Mouse (Mus musculus): ENCODE data around the gene Phactr3. TPM values are rescaled to one million over a fixed set of nuclear protein-coding genes. Genes with fewer than 3 reads are reported as not detected.
A peak's percentile ranks its signal among the peaks of the same experiment; 100 is the strongest.

Phactr3 gene
- total RNA-seq, 2 experiments from 2014 or later: 0.69 to 0.94 TPM

DNA sequence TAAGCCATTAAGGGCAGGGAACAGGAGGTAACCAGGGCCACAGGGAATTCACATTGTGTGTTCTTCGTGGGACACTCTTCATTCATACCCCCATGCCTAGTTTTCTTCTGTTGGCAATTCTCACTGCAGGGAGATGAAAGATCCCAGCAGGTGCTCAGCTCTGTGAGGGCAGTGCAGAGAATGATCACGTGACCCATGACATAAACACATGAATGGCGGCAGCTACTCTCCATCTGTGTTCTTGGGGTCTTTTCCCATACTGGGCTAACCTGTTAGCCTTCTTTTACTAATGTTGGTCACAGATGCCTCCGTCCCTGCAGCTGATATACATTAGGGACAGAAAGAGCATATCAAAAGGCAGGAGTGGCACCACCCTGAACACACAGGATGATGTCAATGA lies 16.9 kb downstream of the Phactr3 start:
- DNase-seq: no peak

DNA sequence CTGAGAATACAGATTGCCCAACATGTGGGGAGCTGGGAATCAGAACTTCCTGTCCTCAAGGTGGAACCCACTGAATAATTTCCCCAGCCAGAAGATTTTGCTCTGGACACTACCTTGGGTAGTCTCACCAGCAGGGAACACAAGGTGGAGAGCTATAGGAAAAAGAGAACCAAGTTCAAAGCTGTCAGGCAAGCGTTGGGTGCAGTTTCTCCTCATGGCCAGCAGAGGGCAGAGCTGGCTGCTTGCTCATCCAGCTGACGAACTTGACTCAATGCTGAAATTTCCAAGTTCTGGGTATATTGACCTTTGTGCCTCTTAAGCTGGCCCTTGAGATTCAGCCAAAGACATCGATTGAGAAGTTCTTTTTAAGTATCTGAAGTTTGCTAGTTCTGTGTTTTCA lies 18.7 kb downstream of the Phactr3 start:
- DNase-seq: peak in 1 of 2 experiments; percentile 50

GRCm38 (mm10) chr2:178141489-178141922 lies 22.7 kb downstream of the Phactr3 start:
- DNase-seq: no peak

- no peak for DNase-seq
Measured at GRCm38 (mm10) chr2:178142291-178143023, 23.7 kb downstream of the Phactr3 start.

GRCm38 (mm10) chr2:178143024-178143415 lies 24.2 kb downstream of the Phactr3 start:
- no peak for DNase-seq

- no peak for DNase-seq
Measured at GRCm38 (mm10) chr2:178143898-178144297, 25.1 kb downstream of the Phactr3 start.

- DNase-seq: no peak
Measured at GRCm38 (mm10) chr2:178149312-178149711, 30.5 kb downstream of the Phactr3 start.

DNA sequence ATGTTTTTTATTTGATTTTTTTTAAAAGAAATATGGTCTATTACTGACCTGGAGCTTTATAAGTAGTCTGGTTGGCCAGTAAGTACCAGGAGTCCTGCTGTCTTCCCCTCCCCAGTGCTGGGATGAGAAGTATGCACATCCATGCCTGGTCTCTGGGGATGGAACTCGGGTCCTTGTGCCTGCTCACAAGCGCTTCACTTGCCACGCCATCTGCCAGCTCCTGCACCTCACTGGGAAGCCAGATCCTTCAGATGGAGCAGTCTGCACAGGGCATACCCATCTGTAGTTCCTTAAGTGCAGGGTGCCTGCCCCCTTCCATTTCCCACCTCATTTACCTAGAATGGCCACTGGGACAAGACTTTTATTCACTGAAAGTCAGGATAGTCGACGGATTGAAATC lies 31.9 kb downstream of the Phactr3 start:
- DNase-seq: no peak

GRCm38 (mm10) chr2:178153601-178154000 lies 34.8 kb downstream of the Phactr3 start:
- no peak for DNase-seq

- DNase-seq: no peak
Measured at GRCm38 (mm10) chr2:178154129-178154528, 35.4 kb downstream of the Phactr3 start.

DNA sequence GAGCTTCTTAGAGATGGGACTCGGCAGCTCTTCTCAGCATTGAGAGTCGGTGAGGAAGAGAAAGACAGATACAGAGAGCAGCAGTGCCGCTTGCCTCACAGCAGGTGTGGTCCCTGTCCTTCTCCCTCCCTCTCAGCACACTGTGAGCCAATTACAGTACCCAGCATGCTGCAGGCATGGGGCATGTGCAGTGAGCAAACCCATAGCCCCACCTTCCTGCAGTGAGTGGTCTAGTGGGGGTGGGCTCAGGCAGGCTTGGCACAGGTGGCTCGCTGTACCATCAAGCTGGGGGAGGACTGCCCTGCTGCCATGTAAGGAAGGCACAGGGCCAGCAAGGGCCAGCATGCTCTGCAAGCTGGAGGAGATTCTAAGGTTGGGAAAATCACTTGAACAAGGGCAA lies 35.8 kb downstream of the Phactr3 start:
- DNase-seq: no peak

- DNase-seq: peak in 1 of 2 experiments; percentile 35
Measured at GRCm38 (mm10) chr2:178155176-178155916, 36.6 kb downstream of the Phactr3 start.

DNA sequence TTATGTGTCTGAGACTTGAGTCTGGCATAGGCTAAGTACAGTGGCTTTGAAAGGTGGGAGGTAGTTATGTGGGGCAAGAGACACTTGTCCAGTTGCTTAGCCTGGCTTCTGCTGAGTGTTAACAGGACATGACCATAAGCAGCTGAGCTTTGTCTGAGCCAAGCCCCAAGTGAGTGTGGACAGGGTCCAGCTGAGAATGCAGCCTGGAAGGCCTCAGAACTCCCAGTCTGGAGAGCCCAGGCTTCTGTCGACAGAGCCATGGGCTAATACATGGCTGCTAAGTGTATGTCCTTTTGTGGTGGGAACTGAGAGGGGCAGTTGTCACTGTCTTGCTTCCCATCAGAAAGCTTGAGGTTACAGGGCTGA lies 37.1 kb downstream of the Phactr3 start:
- DNase-seq: peak; percentile 66 to 76

DNA sequence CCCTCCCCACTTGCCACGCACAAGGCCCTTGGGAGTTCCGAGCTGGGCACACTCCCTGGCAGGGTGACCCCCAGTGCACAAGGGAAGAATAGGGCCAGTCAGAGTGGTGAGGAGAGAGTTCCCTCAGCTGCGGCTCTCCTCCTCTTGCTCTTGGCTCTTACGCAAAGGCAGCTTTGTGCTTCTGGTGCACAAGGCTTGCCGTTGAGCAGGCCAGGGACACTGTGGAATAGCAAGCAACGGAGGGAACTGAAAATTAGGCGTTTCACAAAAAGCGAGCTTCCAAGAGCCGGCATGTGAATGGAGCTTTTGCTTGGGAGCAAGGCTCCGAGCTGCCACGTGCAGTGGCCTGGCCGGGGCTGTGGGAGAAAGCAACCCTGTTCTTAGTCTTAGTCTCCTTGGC lies 40.2 kb downstream of the Phactr3 start:
- no peak for DNase-seq

DNA sequence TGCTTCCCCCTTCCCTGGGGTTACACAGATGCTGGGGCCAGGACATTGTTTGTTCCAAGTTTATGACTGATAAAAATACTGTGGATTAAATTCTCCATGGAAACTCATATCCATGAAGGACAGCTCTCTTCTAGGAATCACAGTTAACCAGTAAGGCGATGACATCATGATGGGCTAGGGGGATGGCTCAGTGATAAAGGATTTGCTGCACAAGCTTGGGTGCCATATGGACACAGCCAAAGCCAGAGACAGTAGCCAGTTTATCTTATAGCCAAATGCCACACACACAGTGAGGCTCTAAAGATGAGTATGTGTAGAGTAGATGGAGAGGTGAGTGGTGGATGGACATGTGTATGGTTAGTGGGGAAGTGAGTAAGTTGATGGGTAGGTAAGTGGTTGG lies 45.2 kb downstream of the Phactr3 start:
- DNase-seq: no peak

DNA sequence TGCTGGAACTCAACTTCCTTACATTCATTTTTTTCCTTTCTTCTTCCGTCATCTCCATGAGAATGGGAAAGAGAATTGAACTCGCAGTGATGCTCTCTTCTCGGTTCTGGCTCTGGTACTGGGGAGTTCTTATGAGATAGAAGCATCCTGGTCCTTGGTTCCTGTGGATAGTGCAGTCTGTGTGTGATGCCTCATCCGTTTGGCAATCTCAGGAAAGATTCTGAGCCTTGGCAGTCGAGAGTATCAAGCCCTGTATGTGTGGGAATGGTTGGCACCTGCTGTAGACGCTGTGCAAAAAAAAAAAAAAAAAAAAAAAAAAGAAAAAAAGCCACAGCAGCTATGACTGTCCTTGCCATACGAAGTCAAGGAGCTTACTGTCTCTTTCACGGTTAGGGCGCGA lies 47.2 kb downstream of the Phactr3 start:
- no peak for DNase-seq

DNA sequence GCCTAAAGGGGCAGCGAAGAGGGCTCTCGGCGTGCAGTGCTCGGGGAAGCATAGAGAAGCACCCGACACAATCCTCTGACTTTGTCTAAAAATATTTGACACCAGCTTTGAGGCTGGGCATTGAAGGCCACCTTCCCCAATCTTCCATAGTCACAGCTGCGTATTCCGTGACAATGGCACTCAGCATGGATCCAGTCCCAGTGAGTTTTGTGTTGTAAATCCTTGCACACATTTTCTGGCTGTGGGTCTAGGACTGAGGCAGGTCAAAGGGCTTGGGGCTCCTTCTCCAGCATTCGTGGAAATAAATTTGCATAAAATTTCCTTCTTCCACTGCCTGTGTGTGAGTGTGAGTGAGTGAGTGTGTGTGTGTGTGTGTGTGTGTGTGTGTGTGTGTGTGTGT lies 51.2 kb downstream of the Phactr3 start:
- no peak for DNase-seq

DNA sequence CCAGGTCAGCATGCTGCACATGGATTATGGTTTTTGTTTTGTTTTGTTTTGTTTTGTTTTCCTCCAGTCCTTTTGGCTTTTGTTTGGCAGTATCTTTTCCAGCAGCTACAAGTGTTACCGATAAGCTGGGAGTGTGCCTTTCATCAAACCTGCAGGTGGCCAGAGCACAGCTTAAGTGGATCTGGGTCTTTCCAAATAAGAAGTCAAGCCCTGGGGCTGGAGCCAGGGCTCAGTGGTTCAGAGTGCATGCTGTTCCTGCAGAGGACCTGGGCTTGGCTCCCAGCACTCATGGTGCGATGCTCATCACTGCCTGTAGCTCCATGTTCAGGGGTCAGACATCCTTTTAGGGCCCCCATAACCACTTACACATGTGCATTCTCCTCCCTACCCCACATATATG lies 55.2 kb downstream of the Phactr3 start:
- peak in 1 of 2 experiments; percentile 10 for DNase-seq

- DNase-seq: no peak
Measured at GRCm38 (mm10) chr2:178175286-178175931, 56.6 kb downstream of the Phactr3 start.

- DNase-seq: no peak
Measured at GRCm38 (mm10) chr2:178184251-178184650, 65.5 kb downstream of the Phactr3 start.

DNA sequence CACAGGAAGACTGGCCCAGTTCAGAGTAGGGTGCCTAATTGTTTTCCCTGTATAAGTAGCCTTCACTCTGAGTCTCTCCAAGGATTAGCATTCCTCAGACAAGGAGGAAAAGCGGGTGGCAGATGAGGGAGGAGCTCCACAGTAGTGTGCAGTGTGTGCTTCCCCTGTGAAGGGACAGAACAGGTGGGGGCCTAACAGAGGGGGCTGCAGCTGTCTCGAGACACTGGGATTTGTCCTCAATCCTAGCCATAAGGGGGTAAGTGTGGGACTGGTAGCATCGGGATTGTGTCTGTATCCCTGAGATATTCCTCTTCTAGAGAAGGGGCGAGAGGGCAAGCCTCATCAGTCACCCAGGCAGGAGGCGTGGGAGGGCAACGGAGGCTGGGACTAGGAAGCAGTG lies 66.1 kb downstream of the Phactr3 start:
- DNase-seq: no peak

- DNase-seq: no peak
Measured at GRCm38 (mm10) chr2:178188988-178189387, 70.2 kb downstream of the Phactr3 start.

DNA sequence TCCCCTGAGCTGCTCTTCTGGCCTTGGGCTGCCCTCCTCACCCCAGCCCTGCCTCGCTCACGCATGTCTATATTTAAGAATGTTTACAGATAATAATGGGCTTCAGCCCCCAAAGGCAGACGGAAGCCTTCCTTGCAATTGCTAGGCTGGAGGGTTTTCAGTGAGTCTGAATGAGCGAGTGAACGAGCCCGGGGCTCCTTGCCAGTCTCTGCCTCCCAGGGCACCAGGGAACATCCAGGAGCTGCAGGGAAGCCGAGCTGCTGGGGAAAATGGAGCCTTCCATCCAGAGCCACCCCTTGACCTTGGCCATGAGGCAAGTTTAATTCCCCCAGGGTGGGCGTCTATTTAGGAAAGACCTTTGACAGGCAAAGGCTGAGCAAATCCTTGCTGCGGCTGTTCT lies 74.1 kb downstream of the Phactr3 start:
- DNase-seq: no peak
